Comparison of ENCODE assay signal across 20 mouse cellular contexts in the genomic region with DNA sequence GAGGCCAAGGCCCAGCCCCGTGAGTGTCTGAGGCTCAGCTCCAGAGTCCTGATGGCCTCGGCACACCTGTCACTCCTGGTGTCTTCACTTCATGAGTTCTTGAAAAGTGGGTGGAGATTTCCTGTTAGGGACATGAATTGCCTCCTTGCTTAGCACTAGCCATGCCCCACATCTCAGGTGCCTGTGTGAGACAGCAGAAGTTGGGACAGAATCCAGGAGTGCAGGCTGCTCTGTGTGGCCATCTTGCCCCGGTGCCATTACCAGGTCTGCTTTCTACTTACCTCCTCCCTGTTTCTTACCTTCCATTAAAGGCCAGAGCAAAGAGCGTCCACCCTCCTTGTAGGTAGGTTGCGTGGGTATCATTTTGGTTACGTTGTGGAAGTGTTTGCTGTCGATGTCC.
DNase-seq lines count a peak whose midpoint lies in the region; ATAC-seq and TF ChIP-seq lines count a peak whose summit lies in the region.
"Had no signal": no experiment of that assay in that cellular context is flagged by ENCODE, and none has a peak within 500 bp of the region (broad histone marks: within the 10 kb centered on the region; RNA-seq: fewer than 3 reads in every experiment).

No protein-coding gene starts in this region.

- DNase-seq in cerebellum, adult 2 months = peak; percentile 51 to 64
- DNase-seq in cerebellum, adult 11 months = no peak
- no peak for DNase-seq in heart, adult 18-20 months
- DNase-seq in neural tube, embryonic 10.5 days (ENCODE audit: extremely low spot score, low spot score) = no peak
- DNase-seq in lung, adult 2 months = no peak
- DNase-seq: liver, postnatal 0 days; lung, postnatal 14 days; spleen, adult 18-20 months; thymus, postnatal 25 days had no signal

- no peak overlapping the region for H3K4me2 ChIP-seq in heart, embryonic 16.5 days (ENCODE audit: low read depth, low read length)
- no peak overlapping the region for H3K4me2 ChIP-seq in neural tube, embryonic 13.5 days
- H3K4me2 ChIP-seq: embryonic facial prominence, embryonic 12.5 days; midbrain, embryonic 13.5 days; neural tube, embryonic 15.5 days had no signal

- no peaks in the 10 kb centered on the region for H3K9me3 ChIP-seq in heart, embryonic 16.5 days (replicated peaks; ENCODE audit: control insufficient read depth, low read length)
- no peaks in the 10 kb centered on the region for H3K9me3 ChIP-seq in neural tube, embryonic 13.5 days
- H3K9me3 ChIP-seq: embryonic facial prominence, embryonic 12.5 days; limb, embryonic 10.5 days; midbrain, embryonic 13.5 days; neural tube, embryonic 15.5 days had no signal

- H3K27me3 ChIP-seq in cerebellum, adult 2 months (ENCODE audit: control insufficient read depth, insufficient read depth, low read length) = no peaks in the 10 kb centered on the region
- no peaks in the 10 kb centered on the region for H3K27me3 ChIP-seq in heart, embryonic 16.5 days (ENCODE audit: control insufficient read depth, insufficient read depth, low read length)
- no peaks in the 10 kb centered on the region for H3K27me3 ChIP-seq in neural tube, embryonic 13.5 days
- H3K27me3 ChIP-seq: CH12.LX; embryonic facial prominence, embryonic 12.5 days; midbrain, embryonic 13.5 days; neural tube, embryonic 15.5 days had no signal

- no peaks in the 10 kb centered on the region for H3K36me3 ChIP-seq in heart, embryonic 16.5 days (ENCODE audit: control insufficient read depth, insufficient read depth)
- peaks cover 4% of the 10 kb centered on the region; the same call in 1 of the 2 replicates for H3K36me3 ChIP-seq in neural tube, embryonic 13.5 days
- H3K36me3 ChIP-seq: midbrain, embryonic 13.5 days; neural tube, embryonic 15.5 days had no signal

- no peak overlapping the region for H3K27ac ChIP-seq in cerebellum, adult 2 months (ENCODE audit: insufficient read depth, low read length)
- peak overlapping the region; percentile 28 for H3K27ac ChIP-seq in heart, embryonic 16.5 days (ENCODE audit: low read length)
- peak overlapping the region; percentile 18; the same call in 1 of the 2 replicates for H3K27ac ChIP-seq in neural tube, embryonic 13.5 days (replicated peaks)
- H3K27ac ChIP-seq: embryonic facial prominence, embryonic 12.5 days; limb, embryonic 10.5 days; midbrain, embryonic 13.5 days had no signal

- ATAC-seq in heart, embryonic 16.5 days (replicated peaks; ENCODE audit: extremely low read depth, insufficient read depth, low FRiP score) = no peak
- no peak for ATAC-seq in neural tube, embryonic 13.5 days (ENCODE audit: low read depth)
- ATAC-seq: forebrain, embryonic 14.5 days; hindbrain, embryonic 16.5 days; intestine, embryonic 16.5 days; liver, postnatal 0 days; midbrain, embryonic 13.5 days had no signal

- TF ChIP-seq CTCF in cerebellum, adult 2 months (IDR thresholded peaks at IDR 0.05; ENCODE audit: borderline replicate concordance, insufficient read depth, low read depth, low read length) = no peak
- no peak for TF ChIP-seq CTCF in lung, adult 2 months (IDR thresholded peaks at IDR 0.05; ENCODE audit: insufficient read depth, low read length)

- no peak for TF ChIP-seq POLR2A in cerebellum, adult 2 months (IDR thresholded peaks at IDR 0.05; ENCODE audit: borderline replicate concordance, insufficient read depth, low read length)
- TF ChIP-seq POLR2A in lung, adult 2 months (IDR thresholded peaks at IDR 0.05; ENCODE audit: borderline replicate concordance, extremely low read depth, low read depth, low read length) = no peak

- H3K4me3 ChIP-seq in cerebellum, adult 2 months (replicated peaks; ENCODE audit: insufficient read depth, low read depth, low read length) = no peak overlapping the region
- no peak overlapping the region for H3K4me3 ChIP-seq in heart, embryonic 16.5 days (ENCODE audit: low read length)
- no peak overlapping the region for H3K4me3 ChIP-seq in neural tube, embryonic 13.5 days
- no peak overlapping the region for H3K4me3 ChIP-seq in lung, adult 2 months (replicated peaks; ENCODE audit: extremely low read depth, low read depth, low read length)
- H3K4me3 ChIP-seq: embryonic facial prominence, embryonic 12.5 days; erythroblast, embryonic 14.5 days; limb, embryonic 10.5 days; midbrain, embryonic 13.5 days; neural tube, embryonic 15.5 days had no signal

- peaks cover 48% of the 10 kb centered on the region for H3K4me1 ChIP-seq in cerebellum, adult 2 months (ENCODE audit: control insufficient read depth, insufficient read depth, low read length)
- H3K4me1 ChIP-seq in heart, embryonic 16.5 days (ENCODE audit: control insufficient read depth, insufficient read depth, low read length) = peaks cover 36% of the 10 kb centered on the region
- peaks cover 75% of the 10 kb centered on the region for H3K4me1 ChIP-seq in neural tube, embryonic 13.5 days (replicated peaks)
- H3K4me1 ChIP-seq in lung, adult 2 months (ENCODE audit: control insufficient read depth, insufficient read depth, low read length) = peaks cover 9% of the 10 kb centered on the region; the same call in 1 of the 2 replicates

- WGBS in cerebellum, adult 2 months = 68% methylated on average over 7 of the region's 7 CpGs
- 82% methylated on average over 7 of the region's 7 CpGs for WGBS in heart, embryonic 16.5 days
- WGBS in neural tube, embryonic 13.5 days = 94% methylated on average over 7 of the region's 7 CpGs
- 92% methylated on average over 7 of the region's 7 CpGs for WGBS in lung, adult 2 months

- H3K9ac ChIP-seq in heart, embryonic 16.5 days (ENCODE audit: low read length) = no peak overlapping the region
- no peak overlapping the region for H3K9ac ChIP-seq in neural tube, embryonic 13.5 days
- H3K9ac ChIP-seq: embryonic facial prominence, embryonic 12.5 days; liver, postnatal 0 days; midbrain, embryonic 13.5 days; neural tube, embryonic 15.5 days had no signal

Comparison
In these comparisons a context has a peak if more than half of its experiments do, and no peak if none do; other contexts are left out.
1. DNase-seq: peak in cerebellum, adult 2 months (2 of 2); none in cerebellum, adult 11 months (single experiment), heart, adult 18-20 months (0 of 2), neural tube, embryonic 10.5 days (single experiment) and lung, adult 2 months (single experiment).